Mouse (Mus musculus): Measurements from ENCODE around the gene Gys1. TPM values are rescaled to one million over a fixed set of nuclear protein-coding genes. Genes with fewer than 3 reads are reported as not detected.
A peak's percentile ranks its signal among the peaks of the same experiment; 100 is the strongest.

Gene Gys1
- polyA plus RNA-seq, 2 experiments = 2.8 to 3.2 TPM

DNA sequence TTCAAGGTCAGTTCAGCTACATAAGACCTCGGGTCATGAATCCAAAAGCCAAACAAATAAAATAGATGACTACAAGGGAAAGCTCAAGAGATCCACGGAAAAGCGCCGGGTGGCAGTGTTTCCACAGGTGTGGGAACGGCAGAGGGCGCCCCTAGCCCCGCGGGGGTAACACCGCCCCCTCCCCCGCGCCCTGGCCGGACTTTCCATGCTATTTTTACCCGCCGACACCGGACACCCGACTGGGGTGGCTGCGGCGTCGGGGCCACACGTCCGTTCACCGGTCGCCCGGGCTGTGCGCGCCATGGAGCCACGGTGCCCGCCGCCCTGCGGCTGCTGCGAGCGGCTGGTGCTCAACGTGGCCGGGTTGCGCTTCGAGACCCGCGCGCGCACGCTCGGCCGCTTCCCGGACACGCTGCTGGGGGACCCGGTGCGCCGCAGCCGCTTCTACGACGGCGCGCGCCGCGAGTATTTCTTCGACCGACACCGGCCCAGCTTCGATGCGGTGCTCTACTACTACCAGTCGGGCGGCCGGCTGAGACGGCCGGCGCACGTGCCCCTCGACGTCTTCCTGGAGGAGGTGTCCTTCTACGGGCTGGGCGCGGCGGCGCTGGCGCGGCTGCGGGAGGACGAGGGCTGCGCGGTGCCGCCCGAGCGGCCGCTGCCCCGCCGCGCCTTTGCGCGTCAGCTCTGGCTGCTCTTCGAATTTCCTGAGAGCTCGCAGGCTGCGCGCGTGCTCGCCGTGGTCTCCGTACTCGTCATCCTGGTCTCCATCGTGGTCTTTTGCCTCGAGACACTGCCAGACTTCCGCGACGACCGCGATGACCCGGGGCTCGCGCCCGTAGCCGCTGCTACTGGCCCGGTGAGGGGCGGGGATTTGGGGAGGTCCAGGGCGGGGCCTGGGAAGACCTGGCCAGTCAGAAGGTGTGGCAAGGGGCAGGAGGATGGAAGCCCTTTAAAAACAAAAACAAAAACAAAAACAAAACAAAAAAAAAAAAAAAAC is 28.2 kb upstream of the Gys1 start:
- H3K4me3 ChIP-seq (ENCODE audit: insufficient read depth in 1 of 2, low read depth in 2 of 2, low read length in 2 of 2) = peak overlapping the region; percentile 10 to 27; a peak in 3 of 4 replicates
- ATAC-seq (ENCODE audit: insufficient read depth) = no peak
- H3K27me3 ChIP-seq (ENCODE audit: control insufficient read depth, insufficient read depth, low read length) = peaks cover 63% of the 10 kb centered on the region
- no peak overlapping the region for H3K9ac ChIP-seq (replicated peaks)
- H3K36me3 ChIP-seq (replicated peaks; ENCODE audit: control insufficient read depth, insufficient read depth, low read depth) = no peaks in the 10 kb centered on the region
- no peak for DNase-seq (ENCODE audit: low read depth in 3 of 3, low spot score in 3 of 3)
- no peaks in the 10 kb centered on the region for H3K4me1 ChIP-seq (replicated peaks; ENCODE audit: control insufficient read depth in 2 of 2, insufficient read depth in 2 of 2, low read length in 1 of 2)
- H3K9me3 ChIP-seq (ENCODE audit: control insufficient read depth, low read length) = no peaks in the 10 kb centered on the region
- TF ChIP-seq CTCF (IDR thresholded peaks at IDR 0.05; ENCODE audit: low read depth) (no peak), EP300 (IDR thresholded peaks at IDR 0.05; ENCODE audit: low read depth) (no peak)
- WGBS (ENCODE audit: insufficient replicate concordance) = 2% methylated on average over 113 of the region's 114 CpGs
- H3K4me2 ChIP-seq (ENCODE audit: low read depth) = peak overlapping the region; percentile 41
- no peak overlapping the region for H3K27ac ChIP-seq

GRCm38 (mm10) chr7:45407836-45408235 is 26.8 kb upstream of the Gys1 start:
- 63% methylated on average over 10 of the region's 10 CpGs for WGBS (ENCODE audit: insufficient replicate concordance)
- Histone ChIP-seq H3K4me2 (ENCODE audit: low read depth) (no peak overlapping the region), H3K9me3 (ENCODE audit: control insufficient read depth, low read length) (no peaks in the 10 kb centered on the region), H3K4me1 (replicated peaks; ENCODE audit: control insufficient read depth in 2 of 2, insufficient read depth in 2 of 2, low read length in 1 of 2) (no peaks in the 10 kb centered on the region), H3K27ac (no peak overlapping the region), H3K27me3 (ENCODE audit: control insufficient read depth, insufficient read depth, low read length) (peaks cover 74% of the 10 kb centered on the region), H3K4me3 (ENCODE audit: insufficient read depth in 1 of 2, low read depth in 2 of 2, low read length in 2 of 2) (no peak overlapping the region), H3K36me3 (replicated peaks; ENCODE audit: control insufficient read depth, insufficient read depth, low read depth) (no peaks in the 10 kb centered on the region), H3K9ac (replicated peaks) (no peak overlapping the region)
- ATAC-seq (ENCODE audit: insufficient read depth) (no peak), DNase-seq (ENCODE audit: low read depth in 3 of 3, low spot score in 3 of 3) (no peak)
- no peak for TF ChIP-seq EP300 (IDR thresholded peaks at IDR 0.05; ENCODE audit: low read depth)
- TF ChIP-seq CTCF (IDR thresholded peaks at IDR 0.05; ENCODE audit: low read depth) = no peak

GRCm38 (mm10) chr7:45408351-45408750 is 26.3 kb upstream of the Gys1 start:
- H3K4me1 ChIP-seq (replicated peaks; ENCODE audit: control insufficient read depth in 2 of 2, insufficient read depth in 2 of 2, low read length in 1 of 2) = no peaks in the 10 kb centered on the region
- no peaks in the 10 kb centered on the region for H3K9me3 ChIP-seq (ENCODE audit: control insufficient read depth, low read length)
- ATAC-seq (ENCODE audit: insufficient read depth) (no peak), DNase-seq (ENCODE audit: low read depth in 3 of 3, low spot score in 3 of 3) (no peak)
- 57% methylated on average over 7 of the region's 7 CpGs for WGBS (ENCODE audit: insufficient replicate concordance)
- H3K27ac ChIP-seq = no peak overlapping the region
- no peak overlapping the region for H3K4me2 ChIP-seq (ENCODE audit: low read depth)
- no peaks in the 10 kb centered on the region for H3K36me3 ChIP-seq (replicated peaks; ENCODE audit: control insufficient read depth, insufficient read depth, low read depth)
- H3K4me3 ChIP-seq (ENCODE audit: insufficient read depth in 1 of 2, low read depth in 2 of 2, low read length in 2 of 2) = no peak overlapping the region
- no peak overlapping the region for H3K9ac ChIP-seq (replicated peaks)
- TF ChIP-seq CTCF (IDR thresholded peaks at IDR 0.05; ENCODE audit: low read depth) = no peak
- no peak for TF ChIP-seq EP300 (IDR thresholded peaks at IDR 0.05; ENCODE audit: low read depth)
- peaks cover 80% of the 10 kb centered on the region for H3K27me3 ChIP-seq (ENCODE audit: control insufficient read depth, insufficient read depth, low read length)

DNA sequence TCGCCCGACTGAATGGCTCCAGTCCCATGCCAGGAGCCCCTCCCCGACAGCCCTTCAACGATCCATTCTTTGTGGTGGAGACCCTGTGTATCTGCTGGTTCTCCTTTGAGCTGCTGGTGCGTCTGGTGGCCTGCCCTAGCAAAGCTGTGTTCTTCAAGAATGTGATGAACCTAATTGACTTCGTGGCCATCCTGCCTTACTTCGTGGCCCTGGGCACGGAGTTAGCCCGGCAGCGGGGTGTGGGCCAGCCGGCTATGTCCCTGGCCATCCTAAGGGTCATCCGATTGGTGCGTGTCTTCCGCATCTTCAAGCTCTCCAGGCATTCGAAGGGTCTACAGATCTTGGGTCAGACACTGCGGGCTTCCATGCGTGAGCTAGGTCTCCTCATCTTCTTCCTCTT is 25.7 kb upstream of the Gys1 start:
- ATAC-seq (ENCODE audit: insufficient read depth) = no peak
- no peak overlapping the region for H3K9ac ChIP-seq (replicated peaks)
- H3K27me3 ChIP-seq (ENCODE audit: control insufficient read depth, insufficient read depth, low read length) = peaks cover 86% of the 10 kb centered on the region
- H3K36me3 ChIP-seq (replicated peaks; ENCODE audit: control insufficient read depth, insufficient read depth, low read depth) = no peaks in the 10 kb centered on the region
- 69% methylated on average over 17 of the region's 17 CpGs for WGBS (ENCODE audit: insufficient replicate concordance)
- TF ChIP-seq EP300 (IDR thresholded peaks at IDR 0.05; ENCODE audit: low read depth) = no peak
- TF ChIP-seq CTCF (IDR thresholded peaks at IDR 0.05; ENCODE audit: low read depth) = no peak
- DNase-seq (ENCODE audit: low read depth in 3 of 3, low spot score in 3 of 3) = no peak
- H3K9me3 ChIP-seq (ENCODE audit: control insufficient read depth, low read length) = no peaks in the 10 kb centered on the region
- H3K27ac ChIP-seq = no peak overlapping the region
- H3K4me2 ChIP-seq (ENCODE audit: low read depth) = no peak overlapping the region
- H3K4me3 ChIP-seq (ENCODE audit: insufficient read depth in 1 of 2, low read depth in 2 of 2, low read length in 2 of 2) = no peak overlapping the region
- H3K4me1 ChIP-seq (replicated peaks; ENCODE audit: control insufficient read depth in 2 of 2, insufficient read depth in 2 of 2, low read length in 1 of 2) = no peaks in the 10 kb centered on the region

- H3K4me2 ChIP-seq (ENCODE audit: low read depth) = no peak overlapping the region
- no peak overlapping the region for H3K27ac ChIP-seq
- H3K27me3 ChIP-seq (ENCODE audit: control insufficient read depth, insufficient read depth, low read length) = peaks cover 92% of the 10 kb centered on the region
- H3K36me3 ChIP-seq (replicated peaks; ENCODE audit: control insufficient read depth, insufficient read depth, low read depth) = no peaks in the 10 kb centered on the region
- ATAC-seq (ENCODE audit: insufficient read depth) (no peak), DNase-seq (ENCODE audit: low read depth in 3 of 3, low spot score in 3 of 3) (no peak)
- TF ChIP-seq EP300 (IDR thresholded peaks at IDR 0.05; ENCODE audit: low read depth) = no peak
- TF ChIP-seq CTCF (IDR thresholded peaks at IDR 0.05; ENCODE audit: low read depth) = no peak
- H3K4me3 ChIP-seq (ENCODE audit: insufficient read depth in 1 of 2, low read depth in 2 of 2, low read length in 2 of 2) = no peak overlapping the region
- H3K4me1 ChIP-seq (replicated peaks; ENCODE audit: control insufficient read depth in 2 of 2, insufficient read depth in 2 of 2, low read length in 1 of 2) = no peaks in the 10 kb centered on the region
- no peak overlapping the region for H3K9ac ChIP-seq (replicated peaks)
- WGBS (ENCODE audit: insufficient replicate concordance) = 69% methylated on average over 8 of the region's 8 CpGs
- H3K9me3 ChIP-seq (ENCODE audit: control insufficient read depth, low read length) = no peaks in the 10 kb centered on the region
Observed at GRCm38 (mm10) chr7:45409497-45410163, 25.0 kb upstream of the Gys1 start.
